Mouse (Mus musculus) lung, embryonic 15.5 days (tissue): ENCODE measurements around the gene Hnrnpa3. TPM values are rescaled to one million over a fixed set of nuclear protein-coding genes. Genes with fewer than 3 reads are reported as not detected.
"Not testable (repeated sequence)": the region's sequence is repeated elsewhere in the genome, so short reads cannot be mapped to it uniquely, and the experiment has no call there.

Experiments used
- ATAC-seq: fragments of 200-750 bp; cut with Nextera tagmentation; 2 replicates; pipeline ENCODE4 v1.8.0; 2017; ENCODE audit warnings: moderate number of reproducible peaks, borderline replicate concordance; ENCODE audit not compliant: low FRiP score, low TSS enrichment; ENCODE audit errors: extremely low read depth
- H3K27ac ChIP-seq: fragments of 300-500 bp; sonication (generic); 2 replicates; pipeline ENCODE4 v1.5.1; 2015; ENCODE audit warnings: moderate library complexity, mild to moderate bottlenecking, inconsistent platforms
- H3K27me3 ChIP-seq: fragments of 300-500 bp; sonication (generic); 2 replicates; pipeline ENCODE4 v1.6.1; 2015; ENCODE audit warnings: inconsistent platforms
- H3K36me3 ChIP-seq: fragments of 300-500 bp; sonication (generic); 2 replicates; pipeline ENCODE4 v1.6.1; 2015; ENCODE audit warnings: inconsistent platforms
- H3K4me1 ChIP-seq: fragments of 300-500 bp; sonication (generic); 2 replicates; pipeline ENCODE4 v1.6.1; 2015; ENCODE audit warnings: inconsistent platforms
- H3K4me2 ChIP-seq: fragments of 300-500 bp; sonication (generic); 2 replicates; pipeline ENCODE4 v1.6.1; 2015; ENCODE audit warnings: inconsistent platforms, mild to moderate bottlenecking, moderate library complexity
- H3K4me3 ChIP-seq: fragments of 300-500 bp; sonication (generic); 2 replicates; pipeline ENCODE4 v1.5.1; 2015; ENCODE audit warnings: mild to moderate bottlenecking, inconsistent platforms
- H3K9ac ChIP-seq: fragments of 300-500 bp; sonication (generic); 2 replicates; pipeline ENCODE4 v1.6.1; 2015; ENCODE audit warnings: inconsistent platforms
- H3K9me3 ChIP-seq: fragments of 300-500 bp; sonication (generic); 2 replicates; pipeline ENCODE4 v1.6.1; 2016; ENCODE audit warnings: inconsistent platforms
- WGBS: fragments of 180-500 bp; shearing (Covaris S2); methylation state at CpG from one replicate; pipeline ENCODE4 v1.1.7; 2015; 5-methylcytosine and 5-hydroxymethylcytosine counted together
- polyA plus RNA-seq: library from polyadenylated mRNA; unstranded; fragments of >200 nt; fragmentation: Nextera tagmentation; extraction: Ambion mirVana; gene quantifications from 2 replicates; pipeline ENCODE4 v1.2.1, GENCODE M21; 2015

The Hnrnpa3 gene
- polyA plus RNA-seq, 1 experiment from 2014 or later: 410 TPM

GRCm38 (mm10) chr2:75687040-75687749 is 28.1 kb downstream of the Hnrnpa3 start:
- no peaks in the 10 kb centered on the region for H3K9me3 ChIP-seq
- WGBS: 78% methylated on average over 10 of the region's 10 CpGs
- no peak overlapping the region for H3K4me3 ChIP-seq
- no peak overlapping the region for H3K27ac ChIP-seq
- H3K27me3 ChIP-seq: no peaks in the 10 kb centered on the region
- 0 out of 2 replicates have a peak, but pooled peaks cover under 1% of the 10 kb centered on the region for H3K36me3 ChIP-seq
- H3K4me1 ChIP-seq: peaks cover 47% of the 10 kb centered on the region
- H3K4me2 ChIP-seq: no peak overlapping the region
- H3K9ac ChIP-seq: no peak overlapping the region
- ATAC-seq: no peak

DNA sequence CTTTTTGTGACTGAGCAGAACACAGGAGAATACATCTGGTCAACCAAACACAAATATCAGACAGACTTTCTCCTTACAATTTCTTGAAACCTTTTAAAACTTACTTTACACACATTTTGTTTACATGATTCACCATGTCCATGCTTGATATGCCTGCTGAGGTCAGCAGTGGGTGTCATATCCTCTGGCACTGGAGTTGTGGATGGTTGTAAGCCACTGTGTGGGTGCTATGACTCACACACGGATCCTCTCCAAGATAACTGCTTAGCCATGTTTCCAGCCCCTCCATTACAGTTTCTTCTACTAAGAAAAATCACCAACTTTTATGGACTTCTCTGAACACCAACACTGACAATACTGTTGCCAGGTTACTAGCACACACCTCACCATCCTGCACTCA is 29.8 kb downstream of the Hnrnpa3 start:
- WGBS: 74% methylated on average over 1 of the region's 1 CpGs
- Histone ChIP-seq H3K4me1 (peaks cover 44% of the 10 kb centered on the region), H3K9me3 (no peaks in the 10 kb centered on the region), H3K27ac (no peak overlapping the region), H3K4me2 (no peak overlapping the region), H3K9ac (no peak overlapping the region), H3K27me3 (no peaks in the 10 kb centered on the region), H3K36me3 (0 out of 2 replicates have a peak, but pooled peaks cover 2% of the 10 kb centered on the region), H3K4me3 (no peak overlapping the region)
- ATAC-seq: no peak

DNA sequence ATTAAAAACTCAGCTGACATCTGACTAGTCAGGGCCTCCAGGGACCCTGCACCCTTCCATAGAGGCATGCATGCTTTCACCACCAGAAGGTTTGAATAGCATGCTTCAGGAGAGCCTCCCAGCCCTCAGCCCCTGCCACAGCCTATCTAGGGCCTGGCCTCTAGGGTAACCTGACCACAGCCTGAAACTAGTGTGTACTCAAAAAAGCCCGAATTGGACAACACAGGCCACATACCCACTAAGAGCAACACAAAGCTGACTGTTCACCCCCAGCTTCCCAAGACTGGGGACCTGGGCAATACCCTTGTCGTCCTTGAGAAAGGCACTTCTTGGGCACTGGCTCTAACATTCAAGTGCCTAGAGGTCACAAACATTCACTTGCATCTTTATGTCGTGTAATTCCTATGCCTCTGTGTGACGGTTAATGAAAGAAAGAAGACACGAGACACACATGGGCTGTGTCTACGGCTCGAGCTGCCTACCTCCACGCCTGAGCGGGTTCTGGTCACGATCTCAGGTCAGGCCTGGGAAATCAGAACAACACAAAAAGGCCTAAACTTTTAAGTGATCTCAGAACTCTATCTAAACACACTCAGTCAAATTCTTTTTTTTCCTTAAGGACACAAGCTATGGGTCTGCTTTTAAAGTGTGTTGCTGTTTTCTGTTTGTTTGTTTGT is 30.6 kb downstream of the Hnrnpa3 start:
- Histone ChIP-seq H3K27me3 (no peaks in the 10 kb centered on the region), H3K4me3 (no peak overlapping the region), H3K9ac (no peak overlapping the region), H3K9me3 (no peaks in the 10 kb centered on the region), H3K36me3 (0 out of 2 replicates have a peak, but pooled peaks cover 2% of the 10 kb centered on the region), H3K4me2 (no peak overlapping the region), H3K4me1 (peaks cover 40% of the 10 kb centered on the region), H3K27ac (no peak overlapping the region)
- 86% methylated on average over 10 of the region's 10 CpGs for WGBS
- no peak for ATAC-seq

- Histone ChIP-seq H3K4me3 (no peak overlapping the region), H3K36me3 (0 out of 2 replicates have a peak, but pooled peaks cover 2% of the 10 kb centered on the region), H3K27me3 (no peaks in the 10 kb centered on the region), H3K9ac (no peak overlapping the region), H3K4me1 (peaks cover 34% of the 10 kb centered on the region), H3K4me2 (no peak overlapping the region), H3K27ac (no peak overlapping the region), H3K9me3 (no peaks in the 10 kb centered on the region)
- WGBS: 87% methylated on average over 4 of the region's 4 CpGs
- ATAC-seq: no peak
These were observed 31.6 kb downstream of the Hnrnpa3 start for GRCm38 (mm10) chr2:75690656-75691055.

DNA sequence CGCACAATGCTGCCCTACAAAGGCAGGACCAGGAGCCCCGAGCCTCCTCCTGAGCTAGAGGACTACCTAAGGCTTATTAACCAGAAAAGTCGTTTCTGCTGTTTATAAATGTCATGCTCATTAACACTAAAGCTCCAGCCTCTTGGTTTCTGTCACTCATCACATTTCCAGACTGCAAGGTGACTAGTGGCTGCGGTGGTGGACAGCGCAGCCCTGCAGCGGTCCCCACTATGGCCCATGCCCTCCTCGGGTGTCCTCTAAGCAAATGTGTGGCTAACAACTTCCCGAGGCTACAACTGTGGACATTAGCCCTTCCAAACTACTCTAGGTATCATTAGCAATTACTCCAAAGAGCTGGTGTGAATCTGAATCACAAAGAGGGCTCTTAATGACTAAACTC is 32.3 kb downstream of the Hnrnpa3 start:
- Histone ChIP-seq H3K4me2 (no peak overlapping the region), H3K36me3 (0 out of 2 replicates have a peak, but pooled peaks cover 2% of the 10 kb centered on the region), H3K4me1 (peaks cover 37% of the 10 kb centered on the region), H3K9ac (no peak overlapping the region), H3K27ac (no peak overlapping the region), H3K27me3 (no peaks in the 10 kb centered on the region), H3K9me3 (no peaks in the 10 kb centered on the region), H3K4me3 (no peak overlapping the region)
- WGBS: 70% methylated on average over 8 of the region's 8 CpGs
- ATAC-seq: no peak

DNA sequence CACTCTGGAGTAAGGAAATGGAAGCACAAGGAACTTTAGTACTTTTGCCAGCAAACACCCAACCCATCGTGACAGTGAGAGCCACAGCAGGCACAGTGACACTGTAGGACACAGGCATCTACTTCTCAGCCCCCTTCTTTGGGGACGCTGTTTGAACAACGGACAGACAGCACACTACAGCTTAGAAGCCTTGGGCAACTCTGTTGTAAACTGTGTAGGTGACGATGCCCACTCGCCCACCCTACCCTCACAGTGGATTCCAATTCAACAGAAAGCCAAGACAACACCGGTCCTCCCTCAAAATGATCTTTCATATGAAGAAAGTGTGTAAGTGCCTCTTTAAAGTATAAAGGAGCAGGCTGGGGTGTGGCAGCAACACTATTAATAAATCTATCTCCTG is 33.3 kb downstream of the Hnrnpa3 start:
- 84% methylated on average over 6 of the region's 6 CpGs for WGBS
- H3K27ac ChIP-seq: no peak overlapping the region
- H3K27me3 ChIP-seq: no peaks in the 10 kb centered on the region
- 0 out of 2 replicates have a peak, but pooled peaks cover 2% of the 10 kb centered on the region for H3K36me3 ChIP-seq
- no peaks in the 10 kb centered on the region for H3K9me3 ChIP-seq
- H3K4me1 ChIP-seq: peaks cover 42% of the 10 kb centered on the region
- no peak overlapping the region for H3K4me3 ChIP-seq
- no peak for ATAC-seq
- H3K9ac ChIP-seq: no peak overlapping the region
- H3K4me2 ChIP-seq: no peak overlapping the region

- not testable (repeated sequence) for H3K27me3 ChIP-seq, ATAC-seq, H3K36me3 ChIP-seq, H3K9me3 ChIP-seq, H3K27ac ChIP-seq, H3K4me3 ChIP-seq, H3K9ac ChIP-seq, H3K4me2 ChIP-seq
- peaks cover 49% of the 10 kb centered on the region for H3K4me1 ChIP-seq
- WGBS: 84% methylated on average over 3 of the region's 3 CpGs
These were observed 35.9 kb downstream of the Hnrnpa3 start for GRCm38 (mm10) chr2:75694926-75695325.

DNA sequence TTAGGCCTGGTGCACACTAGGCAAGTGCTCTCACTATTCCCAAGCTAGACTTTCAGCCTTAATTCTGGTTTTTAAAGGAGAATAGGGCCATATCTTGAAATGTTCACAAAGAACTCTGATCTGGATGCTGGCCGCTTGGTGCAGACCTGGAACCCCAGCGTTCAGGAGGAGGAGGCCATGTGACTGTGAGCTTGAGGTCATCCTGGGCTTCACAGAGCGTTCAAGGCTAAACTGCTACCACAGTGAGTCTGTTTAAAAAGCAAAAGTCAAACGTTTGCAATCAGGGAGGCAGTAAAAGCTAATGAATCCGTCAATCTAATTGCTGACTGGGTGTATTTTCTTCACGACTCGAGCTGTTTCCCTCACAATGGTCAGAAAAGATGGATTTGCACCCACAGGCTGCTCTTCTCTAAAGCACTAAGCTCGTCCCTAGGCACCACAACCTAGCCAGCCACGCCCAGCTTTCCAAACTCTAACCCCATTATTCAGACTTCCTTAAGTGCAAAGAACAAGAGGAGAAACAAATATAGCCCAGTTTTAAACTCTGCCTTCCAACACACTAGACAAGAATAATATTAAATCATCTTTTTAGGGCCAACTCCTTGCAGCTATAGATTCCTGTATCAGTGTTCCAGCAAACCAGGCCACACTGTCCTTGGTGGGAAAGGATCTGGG is 36.8 kb downstream of the Hnrnpa3 start:
- H3K4me1 ChIP-seq: peaks cover 54% of the 10 kb centered on the region
- WGBS: 47% methylated on average over 9 of the region's 9 CpGs
- H3K9me3 ChIP-seq: no peaks in the 10 kb centered on the region
- no peak overlapping the region for H3K4me2 ChIP-seq
- H3K36me3 ChIP-seq: 0 out of 2 replicates have a peak, but pooled peaks cover 2% of the 10 kb centered on the region
- no peaks in the 10 kb centered on the region for H3K27me3 ChIP-seq
- ATAC-seq: no peak
- H3K9ac ChIP-seq: 0 out of 2 replicates have a peak overlapping the region, but pooled peaks have one; percentile 25
- 0 out of 2 replicates have a peak overlapping the region, but pooled peaks have one; percentile 8 for H3K27ac ChIP-seq
- no peak overlapping the region for H3K4me3 ChIP-seq

- Histone ChIP-seq H3K36me3 (0 out of 2 replicates have a peak, but pooled peaks cover 2% of the 10 kb centered on the region), H3K27me3 (no peaks in the 10 kb centered on the region), H3K27ac (peak overlapping the region; percentile 8; the same call in 1 of the 2 replicates), H3K4me3 (no peak overlapping the region), H3K9me3 (no peaks in the 10 kb centered on the region), H3K9ac (0 out of 2 replicates have a peak overlapping the region, but pooled peaks have one; percentile 25), H3K4me2 (no peak overlapping the region), H3K4me1 (peaks cover 56% of the 10 kb centered on the region)
- no peak for ATAC-seq
- 45% methylated on average over 5 of the region's 5 CpGs for WGBS
These were observed 37.3 kb downstream of the Hnrnpa3 start for GRCm38 (mm10) chr2:75696371-75696770.

DNA sequence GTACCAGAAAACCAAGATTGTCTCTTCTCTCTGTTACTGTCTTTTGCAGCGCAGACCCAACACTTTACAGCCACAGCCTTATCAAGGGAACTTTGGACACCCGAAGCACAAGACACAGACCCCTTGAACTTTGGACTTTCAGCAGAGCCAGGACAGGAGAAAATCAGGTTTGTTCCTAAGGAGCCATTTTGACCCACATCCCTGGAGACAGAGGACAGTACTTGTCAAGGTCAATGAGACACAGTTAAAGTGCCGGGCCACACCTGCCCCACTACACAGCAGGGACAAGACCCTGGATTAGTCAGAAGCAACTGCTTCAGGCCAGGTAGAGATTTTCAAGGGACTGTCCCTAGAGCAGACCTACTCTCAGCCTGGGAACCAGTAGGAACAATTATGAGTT is 38.2 kb downstream of the Hnrnpa3 start:
- H3K27ac ChIP-seq: no peak overlapping the region
- no peak overlapping the region for H3K9ac ChIP-seq
- no peaks in the 10 kb centered on the region for H3K9me3 ChIP-seq
- no peak for ATAC-seq
- H3K4me3 ChIP-seq: no peak overlapping the region
- no peaks in the 10 kb centered on the region for H3K27me3 ChIP-seq
- H3K36me3 ChIP-seq: 0 out of 2 replicates have a peak, but pooled peaks cover under 1% of the 10 kb centered on the region
- no peak overlapping the region for H3K4me2 ChIP-seq
- H3K4me1 ChIP-seq: peaks cover 64% of the 10 kb centered on the region
- 72% methylated on average over 3 of the region's 3 CpGs for WGBS

- H3K4me1 ChIP-seq: peaks cover 62% of the 10 kb centered on the region
- H3K4me3 ChIP-seq: no peak overlapping the region
- no peaks in the 10 kb centered on the region for H3K36me3 ChIP-seq
- WGBS: 45% methylated on average over 4 of the region's 4 CpGs
- H3K27me3 ChIP-seq: no peaks in the 10 kb centered on the region
- no peaks in the 10 kb centered on the region for H3K9me3 ChIP-seq
- H3K27ac ChIP-seq: no peak overlapping the region
- no peak for ATAC-seq
- no peak overlapping the region for H3K9ac ChIP-seq
- H3K4me2 ChIP-seq: no peak overlapping the region
These were observed 38.9 kb downstream of the Hnrnpa3 start for GRCm38 (mm10) chr2:75698007-75698406.
